Mouse (Mus musculus) right cerebral cortex, adult 18-20 months (tissue): Measurements from ENCODE around the gene Sorcs2.

Source experiments
- DNase-seq: peaks from one replicate; pipeline ENCODE4 v3.0.0; 2022; ENCODE audit warnings: mixed read lengths

Sorcs2 gene

GRCm38 (mm10) chr5:36356659-36357058 lies 41.3 kb downstream of the Sorcs2 start:
- no peak for DNase-seq

GRCm38 (mm10) chr5:36355683-36356082 lies 42.3 kb downstream of the Sorcs2 start:
- DNase-seq = no peak

GRCm38 (mm10) chr5:36353679-36354078 lies 44.3 kb downstream of the Sorcs2 start:
- DNase-seq = no peak

- DNase-seq = no peak
Observed at GRCm38 (mm10) chr5:36353194-36353593, 44.7 kb downstream of the Sorcs2 start.

- DNase-seq = no peak
Observed at GRCm38 (mm10) chr5:36346698-36347097, 51.2 kb downstream of the Sorcs2 start.

- no peak for DNase-seq
Observed at GRCm38 (mm10) chr5:36339283-36339682, 58.7 kb downstream of the Sorcs2 start.

GRCm38 (mm10) chr5:36336252-36336651 lies 61.7 kb downstream of the Sorcs2 start:
- no peak for DNase-seq

GRCm38 (mm10) chr5:36335661-36336060 lies 62.3 kb downstream of the Sorcs2 start:
- no peak for DNase-seq

- DNase-seq = no peak
Observed at GRCm38 (mm10) chr5:36334227-36334626, 63.7 kb downstream of the Sorcs2 start.

GRCm38 (mm10) chr5:36330472-36331155 lies 67.3 kb downstream of the Sorcs2 start:
- no peak for DNase-seq

GRCm38 (mm10) chr5:36326057-36327010 lies 71.6 kb downstream of the Sorcs2 start:
- DNase-seq = no peak

GRCm38 (mm10) chr5:36324140-36324572 lies 73.8 kb downstream of the Sorcs2 start:
- DNase-seq = peak; percentile 72

GRCm38 (mm10) chr5:36323526-36323925 lies 74.4 kb downstream of the Sorcs2 start:
- DNase-seq = peak; percentile 68

- no peak for DNase-seq
Observed at GRCm38 (mm10) chr5:36321581-36321980, 76.4 kb downstream of the Sorcs2 start.

- DNase-seq = no peak
Observed at GRCm38 (mm10) chr5:36320667-36321066, 77.3 kb downstream of the Sorcs2 start.

- DNase-seq = no peak
Observed at GRCm38 (mm10) chr5:36317641-36318368, 80.1 kb downstream of the Sorcs2 start.

- DNase-seq = no peak
Observed at GRCm38 (mm10) chr5:36315106-36315505, 82.8 kb downstream of the Sorcs2 start.

- DNase-seq = peak; percentile 25
Observed at GRCm38 (mm10) chr5:36313353-36314079, 84.4 kb downstream of the Sorcs2 start.

- DNase-seq = no peak
Observed at GRCm38 (mm10) chr5:36312926-36313325, 85.0 kb downstream of the Sorcs2 start.

GRCm38 (mm10) chr5:36304299-36304980 lies 93.5 kb downstream of the Sorcs2 start:
- peak; percentile 28 for DNase-seq

- DNase-seq = peak; percentile 42
Observed at GRCm38 (mm10) chr5:36301166-36301565, 96.8 kb downstream of the Sorcs2 start.

GRCm38 (mm10) chr5:36298049-36298448 lies 99.9 kb downstream of the Sorcs2 start:
- no peak for DNase-seq
